Mouse (Mus musculus) MEL (cell line): Measurements from ENCODE around the gene Plekhg6. TPM values are rescaled to one million over a fixed set of nuclear protein-coding genes. Genes with fewer than 3 reads are reported as not detected.

Experiments used
- DNase-seq: peaks from one replicate; pipeline ENCODE4 v3.0.0; 2011; ENCODE audit warnings: low read depth, low spot score
- H3K27ac ChIP-seq: 2 replicates; pipeline ENCODE4 v1.5.1; 2012; ENCODE audit warnings: low read depth, mild to moderate bottlenecking, control low read depth, low read length, moderate library complexity; ENCODE audit not compliant: control insufficient read depth
- H3K27me3 ChIP-seq, 2 experiments: fragments of 150-350 bp in 1 of 2; sonication (generic) in 1 of 2; 2 replicates each; pipeline ENCODE4 v1.6.1; 2012; ENCODE audit warnings: low read length in 2 of 2, mild to moderate bottlenecking in 2 of 2, improper control_type of control experiment in 1 of 2, moderate library complexity in 1 of 2; ENCODE audit not compliant: insufficient read depth in 2 of 2, control insufficient read depth in 1 of 2
- H3K36me3 ChIP-seq, 2 experiments: 2 replicates each; pipeline ENCODE4 v1.6.1; 2012 to 2014; ENCODE audit warnings: low read length in 2 of 2, improper control_type of control experiment in 1 of 2, inconsistent platforms in 1 of 2, mild to moderate bottlenecking in 1 of 2; ENCODE audit not compliant: insufficient read depth in 2 of 2, control insufficient read depth in 1 of 2
- H3K4me1 ChIP-seq, 2 experiments: fragments of 150-350 bp in 1 of 2; sonication (generic) in 1 of 2; 2 replicates each; pipeline ENCODE4 v1.6.1; 2012; ENCODE audit warnings: low read length in 2 of 2, improper control_type of control experiment in 1 of 2, mild to moderate bottlenecking in 1 of 2; ENCODE audit not compliant: insufficient read depth in 2 of 2, control insufficient read depth in 1 of 2
- H3K4me3 ChIP-seq, 2 experiments: fragments of 150-350 bp in 1 of 2; sonication (generic) in 1 of 2; 2 replicates each; pipeline ENCODE4 v1.5.1; 2012; ENCODE audit warnings: low read depth in 2 of 2, low read length in 2 of 2, mild to moderate bottlenecking in 2 of 2, moderate library complexity in 2 of 2, control low read depth in 1 of 2, improper control_type of control experiment in 1 of 2; ENCODE audit not compliant: control insufficient read depth in 1 of 2, insufficient read depth in 1 of 2
- H3K79me2 ChIP-seq: 2 replicates; pipeline ENCODE4 v1.6.1; 2012; ENCODE audit warnings: mild to moderate bottlenecking, low read length, moderate library complexity; ENCODE audit not compliant: control insufficient read depth, poor library complexity, insufficient read depth
- H3K9ac ChIP-seq: 2 replicates; pipeline ENCODE4 v1.6.1; 2012; ENCODE audit warnings: low read depth, mild to moderate bottlenecking, control low read depth, low read length, moderate library complexity; ENCODE audit not compliant: control insufficient read depth, poor library complexity, severe bottlenecking
- H3K9me3 ChIP-seq: fragments of 150-350 bp; sonication (generic); replicated peaks from 2 replicates; pipeline ENCODE4 v1.6.1; 2012; ENCODE audit warnings: mild to moderate bottlenecking, low read length, improper control_type of control experiment, moderate library complexity; ENCODE audit not compliant: insufficient read depth
- CHD1 ChIP-seq: IDR thresholded peaks from 2 replicates; pipeline ENCODE4 v1.6.1; 2012; ENCODE audit warnings: low read depth, mild to moderate bottlenecking, inconsistent platforms, low read length, improper control_type of control experiment
- CHD2 ChIP-seq: IDR thresholded peaks from 2 replicates; pipeline ENCODE4 v1.6.1; 2011; ENCODE audit warnings: low read length, improper control_type of control experiment
- CTCF ChIP-seq, 3 experiments: IDR thresholded peaks in 2 of 3; conservative IDR thresholded peaks in 1 of 3; 2 replicates each; pipeline ENCODE4 v1.5.1; 2011 to 2012; ENCODE audit warnings: low read length in 3 of 3, low read depth in 2 of 3, mild to moderate bottlenecking in 2 of 3, improper control_type of control experiment in 1 of 3, inconsistent platforms in 1 of 3, mixed read lengths in 1 of 3, moderate library complexity in 1 of 3; ENCODE audit not compliant: control insufficient read depth in 1 of 3, insufficient read depth in 1 of 3, poor library complexity in 1 of 3, severe bottlenecking in 1 of 3
- E2F4 ChIP-seq: IDR thresholded peaks from 2 replicates; pipeline ENCODE4 v1.6.1; 2011; ENCODE audit warnings: low read depth, low read length, improper control_type of control experiment, borderline replicate concordance
- ELF1 ChIP-seq: IDR thresholded peaks from 2 replicates; pipeline ENCODE4 v1.6.1; 2014; ENCODE audit warnings: low read depth, mild to moderate bottlenecking, inconsistent platforms, low read length, improper control_type of control experiment, moderate library complexity
- EP300 ChIP-seq, 2 experiments: IDR thresholded peaks; 2 replicates each; pipeline ENCODE4 v1.6.1; 2011; ENCODE audit warnings: improper control_type of control experiment in 2 of 2, low read length in 2 of 2, low read depth in 1 of 2, mild to moderate bottlenecking in 1 of 2
- ETS1 ChIP-seq: IDR thresholded peaks from 2 replicates; pipeline ENCODE4 v1.6.1; 2012; ENCODE audit warnings: low read depth, mild to moderate bottlenecking, inconsistent platforms, low read length, improper control_type of control experiment, moderate library complexity
- GABPA ChIP-seq: IDR thresholded peaks from 2 replicates; pipeline ENCODE4 v1.6.1; 2012; ENCODE audit warnings: low read depth, mild to moderate bottlenecking, inconsistent platforms, low read length, improper control_type of control experiment, moderate library complexity
- GATA1 ChIP-seq: IDR thresholded peaks from 2 replicates; pipeline ENCODE4 v1.6.1; 2011; ENCODE audit warnings: low read depth, low read length, improper control_type of control experiment
- HCFC1 ChIP-seq: IDR thresholded peaks from 2 replicates; pipeline ENCODE4 v1.6.1; 2012; ENCODE audit warnings: low read depth, mild to moderate bottlenecking, inconsistent platforms, low read length, improper control_type of control experiment, moderate library complexity
- MAX ChIP-seq: IDR thresholded peaks from 2 replicates; pipeline ENCODE4 v1.6.1; 2011; ENCODE audit warnings: low read length, improper control_type of control experiment
- MAZ ChIP-seq: IDR thresholded peaks from 2 replicates; pipeline ENCODE4 v1.6.1; 2012; ENCODE audit warnings: low read depth, mild to moderate bottlenecking, inconsistent platforms, low read length, improper control_type of control experiment
- MEF2A ChIP-seq: IDR thresholded peaks from 2 replicates; pipeline ENCODE4 v1.6.1; 2014; ENCODE audit warnings: low read depth, mild to moderate bottlenecking, inconsistent platforms, low read length, improper control_type of control experiment; ENCODE audit not compliant: poor library complexity, insufficient replicate concordance, severe bottlenecking; ENCODE audit errors: extremely low read depth
- MXI1 ChIP-seq: IDR thresholded peaks from 2 replicates; pipeline ENCODE4 v1.6.1; 2011; ENCODE audit warnings: mild to moderate bottlenecking, low read depth, low read length, improper control_type of control experiment
- MYB ChIP-seq: IDR thresholded peaks from 2 replicates; pipeline ENCODE4 v1.6.1; 2011; ENCODE audit warnings: mild to moderate bottlenecking, low read depth, low read length, improper control_type of control experiment
- NRF1 ChIP-seq: IDR thresholded peaks from 2 replicates; pipeline ENCODE4 v1.6.1; 2014; ENCODE audit warnings: low read depth, mild to moderate bottlenecking, inconsistent platforms, low read length, improper control_type of control experiment, moderate library complexity; ENCODE audit not compliant: poor library complexity, insufficient read depth, severe bottlenecking
- POLR2AphosphoS5 ChIP-seq: IDR thresholded peaks from 2 replicates; pipeline ENCODE4 v1.6.1; 2012; ENCODE audit warnings: low read depth, borderline replicate concordance, mild to moderate bottlenecking, inconsistent platforms, low read length, moderate library complexity, mixed read lengths
- RAD21 ChIP-seq: IDR thresholded peaks from 2 replicates; pipeline ENCODE4 v1.6.1; 2011; ENCODE audit warnings: mild to moderate bottlenecking, low read depth, low read length, improper control_type of control experiment
- RCOR1 ChIP-seq: IDR thresholded peaks from 2 replicates; pipeline ENCODE4 v1.6.1; 2012; ENCODE audit warnings: low read depth, mild to moderate bottlenecking, inconsistent platforms, low read length, improper control_type of control experiment
- SMC3 ChIP-seq: IDR thresholded peaks from 2 replicates; pipeline ENCODE4 v1.6.1; 2011; ENCODE audit warnings: low read depth, low read length, improper control_type of control experiment
- TBP ChIP-seq: IDR thresholded peaks from 2 replicates; pipeline ENCODE4 v1.8.0; 2011; ENCODE audit warnings: low read depth, low read length, improper control_type of control experiment
- UBTF ChIP-seq: IDR thresholded peaks from 2 replicates; pipeline ENCODE4 v1.6.1; 2012; ENCODE audit warnings: low read depth, mild to moderate bottlenecking, inconsistent platforms, low read length, improper control_type of control experiment, moderate library complexity, borderline replicate concordance; ENCODE audit not compliant: insufficient read depth
- USF2 ChIP-seq, 2 experiments: IDR thresholded peaks; 2 replicates each; pipeline ENCODE4 v1.6.1; 2011 to 2012; ENCODE audit warnings: improper control_type of control experiment in 2 of 2, low read length in 2 of 2, borderline replicate concordance in 1 of 2, inconsistent platforms in 1 of 2, low read depth in 1 of 2, mild to moderate bottlenecking in 1 of 2; ENCODE audit not compliant: insufficient read depth in 1 of 2
- ZKSCAN1 ChIP-seq: IDR thresholded peaks from 2 replicates; pipeline ENCODE4 v1.6.1; 2012; ENCODE audit warnings: low read depth, mild to moderate bottlenecking, inconsistent platforms, low read length, improper control_type of control experiment, moderate library complexity
- ZMIZ1 ChIP-seq: IDR thresholded peaks from 2 replicates; pipeline ENCODE4 v1.6.1; 2012; ENCODE audit warnings: low read depth, mild to moderate bottlenecking, inconsistent platforms, low read length, improper control_type of control experiment, moderate library complexity
- ZNF384 ChIP-seq: IDR thresholded peaks from 2 replicates; pipeline ENCODE4 v1.6.1; 2012; ENCODE audit warnings: low read depth, mild to moderate bottlenecking, inconsistent platforms, low read length, improper control_type of control experiment
- polyA plus RNA-seq, 2 experiments: library from polyadenylated mRNA; stranded (reverse) in 1 of 2; unstranded in 1 of 2; fragments of >175 nt in 1 of 2; fragments of >200 nt in 1 of 2; gene quantifications; 2 replicates each; pipeline versions ENCODE4 v1.2.1 to v1.2.4; 2012; ENCODE audit warnings: low replicate concordance in 2 of 2, low read depth in 1 of 2; ENCODE audit not compliant: insufficient read length in 2 of 2, insufficient read depth in 1 of 2, missing spikeins in 1 of 2
- total RNA-seq: library from RNA; depleted of rRNA; stranded (reverse); fragments of 300-350 nt; gene quantifications from 2 replicates; pipeline ENCODE4 v1.2.3, GENCODE M21; 2012

Plekhg6 gene
- total and polyA plus RNA-seq, 3 experiments, result 0.13 TPM; not detected in 2

DNA sequence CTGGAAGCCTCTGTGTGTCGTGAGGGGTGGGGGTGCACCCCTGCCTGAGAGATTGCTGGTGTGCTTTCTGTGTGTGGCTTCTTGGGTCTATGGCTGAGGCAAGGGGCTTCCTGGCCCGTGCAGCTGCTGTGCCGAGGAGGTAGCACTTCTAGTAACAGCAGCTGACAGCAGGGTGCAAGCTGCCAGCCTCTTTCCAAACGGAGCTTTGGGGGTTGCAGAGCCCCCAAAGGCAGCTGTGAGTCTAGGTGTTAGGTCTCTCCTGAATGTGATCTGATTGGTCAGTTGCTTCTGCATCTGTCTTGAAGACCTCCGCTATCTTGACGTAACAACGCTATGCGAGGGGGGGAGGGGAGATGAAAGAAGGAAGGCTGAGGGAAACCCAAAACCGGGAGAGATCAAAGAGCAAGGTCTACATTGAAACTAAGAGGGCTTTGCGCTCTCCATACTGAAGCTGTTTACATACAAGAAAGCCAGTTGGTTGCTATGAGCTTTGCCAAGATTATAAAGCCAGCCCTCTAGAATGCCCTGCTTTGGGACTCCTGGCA, 25.3 kb downstream of the Plekhg6 start:
- Histone ChIP-seq H3K9me3 (no peaks in the 10 kb centered on the region), H3K27ac (no peak overlapping the region), H3K4me1 (peaks cover 11 to 44% of the 10 kb centered on the region in 2 experiments), H3K4me3 (no peak overlapping the region), H3K27me3 (no peaks in the 10 kb centered on the region), H3K36me3 (peaks cover 0 to 38% of the 10 kb centered on the region in 2 experiments; a peak in 3 of 4 replicates), H3K9ac (no peak overlapping the region), H3K79me2 (peaks cover 21% of the 10 kb centered on the region)
- DNase-seq, result no peak
- TF ChIP-seq CTCF (IDR thresholded peaks at IDR 0.05 in 2 of 3, conservative IDR thresholded peaks at IDR 0.05 in 1 of 3; ENCODE audit: control insufficient read depth in 1 of 3, insufficient read depth in 1 of 3, low read depth in 2 of 3, low read length in 3 of 3, poor library complexity in 1 of 3, severe bottlenecking in 1 of 3) (no peak), UBTF (no peak), POLR2AphosphoS5 (no peak), ZMIZ1 (no peak), CHD2 (no peak), ZKSCAN1 (no peak), GATA1 (no peak), ELF1 (no peak), RAD21 (no peak), USF2 (IDR thresholded peaks at IDR 0.05; ENCODE audit: borderline replicate concordance in 1 of 2, insufficient read depth in 1 of 2, low read depth in 1 of 2, low read length in 2 of 2) (no peak), HCFC1 (no peak), GABPA (no peak), EP300 (IDR thresholded peaks at IDR 0.05; ENCODE audit: low read depth in 1 of 2, low read length in 2 of 2) (no peak), E2F4 (no peak), MXI1 (no peak)

GRCm38 (mm10) chr6:125354352-125355151, 26.0 kb downstream of the Plekhg6 start:
- Histone ChIP-seq H3K79me2 (peaks cover 28% of the 10 kb centered on the region), H3K9ac (no peak overlapping the region), H3K27me3 (no peaks in the 10 kb centered on the region), H3K36me3 (peaks cover 0 to 38% of the 10 kb centered on the region in 2 experiments; a peak in 3 of 4 replicates), H3K9me3 (no peaks in the 10 kb centered on the region), H3K27ac (no peak overlapping the region), H3K4me1 (peaks cover 11 to 44% of the 10 kb centered on the region in 2 experiments), H3K4me3 (no peak overlapping the region)
- peak; percentile 54 for DNase-seq
- peak; percentile 21; the same call in 1 of the 2 replicates for TF ChIP-seq ETS1
- peak; percentile 52; the same call in 1 of the 2 replicates for TF ChIP-seq MAX
- no peak for TF ChIP-seq NRF1
- no peak for TF ChIP-seq MYB
- no peak for TF ChIP-seq POLR2AphosphoS5
- TF ChIP-seq CHD2, result no peak
- no peak for TF ChIP-seq ZKSCAN1
- TF ChIP-seq CHD1, result no peak
- TF ChIP-seq MXI1, result 0 out of 2 replicates have a peak, but pooled peaks have one; percentile 6
- no peak for TF ChIP-seq TBP
- 0 out of 2 replicates have a peak, but pooled peaks have one; percentile 7 for TF ChIP-seq RCOR1
- no peak for TF ChIP-seq ZNF384
- TF ChIP-seq ELF1, result no peak
- no peak for TF ChIP-seq HCFC1
- 0 out of 4 replicates have a peak, but pooled peaks have one; percentile 7 to 15 for TF ChIP-seq EP300 (IDR thresholded peaks at IDR 0.05; ENCODE audit: low read depth in 1 of 2, low read length in 2 of 2)
- TF ChIP-seq MAZ, result 0 out of 2 replicates have a peak, but pooled peaks have one; percentile 55
- no peak for TF ChIP-seq UBTF
- TF ChIP-seq SMC3, result no peak
- no peak for TF ChIP-seq GABPA
- no peak for TF ChIP-seq MEF2A
